Mouse (Mus musculus): ENCODE results near the gene Eif6. TPM values are rescaled to one million over a fixed set of nuclear protein-coding genes. Genes with fewer than 3 reads are reported as not detected.

Gene Eif6
- total and polyA plus RNA-seq, 3 experiments, result 220 to 463 (median 289) TPM

- no peak overlapping the region for H3K4me3 ChIP-seq (replicated peaks in 1 of 3; ENCODE audit: low read depth in 2 of 3, low read length in 2 of 3, poor library complexity in 1 of 3)
- no peaks in the 10 kb centered on the region for H3K79me2 ChIP-seq (replicated peaks; ENCODE audit: control insufficient read depth, extremely low read depth, insufficient read depth, poor library complexity, severe bottlenecking)
- H3K9me3 ChIP-seq (replicated peaks; ENCODE audit: low read length), result no peaks in the 10 kb centered on the region
- H3K9ac ChIP-seq (ENCODE audit: insufficient read depth, low read depth), result no peak overlapping the region
- peaks cover 0 to 9% of the 10 kb centered on the region in 2 experiments; a peak in 2 of 4 replicates for H3K4me1 ChIP-seq (ENCODE audit: control insufficient read depth in 1 of 2, insufficient read depth in 2 of 2)
- no peak overlapping the region for H3K27ac ChIP-seq (ENCODE audit: insufficient read depth, low read depth)
- no peaks in the 10 kb centered on the region for H3K36me3 ChIP-seq (replicated peaks in 1 of 2; ENCODE audit: control insufficient read depth in 1 of 2, insufficient read depth in 1 of 2, low read length in 1 of 2)
- H3K27me3 ChIP-seq (replicated peaks), result peaks cover 32% of the 10 kb centered on the region
- no peak for DNase-seq (ENCODE audit: extremely low read depth)
- TF ChIP-seq PAX5 (IDR thresholded peaks at IDR 0.05; ENCODE audit: low read length), result no peak
- TF ChIP-seq CHD2 (IDR thresholded peaks at IDR 0.05; ENCODE audit: low read length), result no peak
- TF ChIP-seq GABPA (IDR thresholded peaks at IDR 0.05; ENCODE audit: insufficient replicate concordance, low read depth, low read length), result no peak
- TF ChIP-seq RCOR1 (conservative IDR thresholded peaks at IDR 0.05; ENCODE audit: low read depth, low read length), result no peak
- TF ChIP-seq CHD1 (IDR thresholded peaks at IDR 0.05; ENCODE audit: low read depth, low read length), result no peak
- TF ChIP-seq TBP (conservative IDR thresholded peaks at IDR 0.05; ENCODE audit: low read depth, low read length), result no peak
- in situ Hi-C loops (cut with MboI; ENCODE audit: low pct_ligation_motif_present, low pct_unique_long_range_greater_than_20kb, low sequenced_read_pairs), result no loop called here
- dilution Hi-C loops (cut with MboI; ENCODE audit: extremely low pct_ligation_motif_present, extremely low pct_unique_long_range_greater_than_20kb, low sequenced_read_pairs), result no loop called here
- H3K4me2 ChIP-seq (ENCODE audit: insufficient read depth, low read depth, poor library complexity, severe bottlenecking), result no peak overlapping the region
These were observed 17.1 kb downstream of the Eif6 start for GRCm38 (mm10) chr2:155809620-155810019.

DNA sequence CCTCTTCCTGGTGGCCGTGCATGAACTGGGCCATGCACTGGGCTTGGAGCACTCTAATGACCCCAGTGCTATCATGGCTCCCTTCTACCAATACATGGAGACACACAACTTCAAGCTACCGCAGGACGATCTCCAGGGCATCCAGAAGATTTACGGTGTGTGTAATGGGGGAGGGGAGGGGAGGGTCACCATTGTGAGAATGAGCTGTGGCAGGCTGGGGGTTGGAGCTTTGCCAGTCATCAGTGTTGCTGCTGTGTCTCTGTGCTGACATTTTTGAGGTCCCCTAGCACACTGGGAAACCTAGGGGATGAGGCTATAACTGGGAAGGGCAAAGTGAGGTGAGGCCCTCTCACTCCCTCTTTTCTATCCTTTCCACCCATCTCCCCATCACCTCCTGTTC, 19.3 kb downstream of the Eif6 start:
- dilution Hi-C loops (cut with MboI; ENCODE audit: extremely low pct_ligation_motif_present, extremely low pct_unique_long_range_greater_than_20kb, low sequenced_read_pairs), result no loop called here
- H3K4me2 ChIP-seq (ENCODE audit: insufficient read depth, low read depth, poor library complexity, severe bottlenecking), result no peak overlapping the region
- peaks cover 41% of the 10 kb centered on the region for H3K27me3 ChIP-seq (replicated peaks)
- DNase-seq (ENCODE audit: extremely low read depth), result no peak
- in situ Hi-C loops (cut with MboI; ENCODE audit: low pct_ligation_motif_present, low pct_unique_long_range_greater_than_20kb, low sequenced_read_pairs), result no loop called here
- H3K27ac ChIP-seq (ENCODE audit: insufficient read depth, low read depth), result no peak overlapping the region
- H3K9ac ChIP-seq (ENCODE audit: insufficient read depth, low read depth), result no peak overlapping the region
- H3K36me3 ChIP-seq (replicated peaks in 1 of 2; ENCODE audit: control insufficient read depth in 1 of 2, insufficient read depth in 1 of 2, low read length in 1 of 2), result no peaks in the 10 kb centered on the region
- no peaks in the 10 kb centered on the region for H3K79me2 ChIP-seq (replicated peaks; ENCODE audit: control insufficient read depth, extremely low read depth, insufficient read depth, poor library complexity, severe bottlenecking)
- H3K9me3 ChIP-seq (replicated peaks; ENCODE audit: low read length), result no peaks in the 10 kb centered on the region
- H3K4me1 ChIP-seq (ENCODE audit: control insufficient read depth in 1 of 2, insufficient read depth in 2 of 2), result peaks cover 0 to 9% of the 10 kb centered on the region in 2 experiments; a peak in 2 of 4 replicates
- no peak overlapping the region for H3K4me3 ChIP-seq (replicated peaks in 1 of 3; ENCODE audit: low read depth in 2 of 3, low read length in 2 of 3, poor library complexity in 1 of 3)
- TF ChIP-seq CHD1 (IDR thresholded peaks at IDR 0.05; ENCODE audit: low read depth, low read length), result no peak
- no peak for TF ChIP-seq PAX5 (IDR thresholded peaks at IDR 0.05; ENCODE audit: low read length)
- TF ChIP-seq JUN (IDR thresholded peaks at IDR 0.05; ENCODE audit: insufficient read depth, low read depth, low read length), result no peak
- no peak for TF ChIP-seq TBP (conservative IDR thresholded peaks at IDR 0.05; ENCODE audit: low read depth, low read length)
- no peak for TF ChIP-seq EP300 (IDR thresholded peaks at IDR 0.05; ENCODE audit: low read length)
- TF ChIP-seq ZMIZ1 (IDR thresholded peaks at IDR 0.05; ENCODE audit: low read depth, low read length), result no peak
- no peak for TF ChIP-seq E2F4 (IDR thresholded peaks at IDR 0.05; ENCODE audit: insufficient replicate concordance, low read depth, low read length)
- TF ChIP-seq MEF2A (IDR thresholded peaks at IDR 0.05; ENCODE audit: borderline replicate concordance, low read depth, low read length), result no peak
- no peak for TF ChIP-seq MYC (IDR thresholded peaks at IDR 0.05; ENCODE audit: low read depth, low read length)
- TF ChIP-seq JUND (conservative IDR thresholded peaks at IDR 0.05; ENCODE audit: low read depth, low read length), result no peak
- no peak for TF ChIP-seq HCFC1 (IDR thresholded peaks at IDR 0.05; ENCODE audit: low read depth, low read length)
- no peak for TF ChIP-seq SIN3A (IDR thresholded peaks at IDR 0.05; ENCODE audit: low read length)
- TF ChIP-seq NELFE (IDR thresholded peaks at IDR 0.05; ENCODE audit: low read depth, low read length), result no peak
- no peak for TF ChIP-seq CHD2 (IDR thresholded peaks at IDR 0.05; ENCODE audit: low read length)

Measured in CH12.LX (cell line).